In the genomic region with DNA sequence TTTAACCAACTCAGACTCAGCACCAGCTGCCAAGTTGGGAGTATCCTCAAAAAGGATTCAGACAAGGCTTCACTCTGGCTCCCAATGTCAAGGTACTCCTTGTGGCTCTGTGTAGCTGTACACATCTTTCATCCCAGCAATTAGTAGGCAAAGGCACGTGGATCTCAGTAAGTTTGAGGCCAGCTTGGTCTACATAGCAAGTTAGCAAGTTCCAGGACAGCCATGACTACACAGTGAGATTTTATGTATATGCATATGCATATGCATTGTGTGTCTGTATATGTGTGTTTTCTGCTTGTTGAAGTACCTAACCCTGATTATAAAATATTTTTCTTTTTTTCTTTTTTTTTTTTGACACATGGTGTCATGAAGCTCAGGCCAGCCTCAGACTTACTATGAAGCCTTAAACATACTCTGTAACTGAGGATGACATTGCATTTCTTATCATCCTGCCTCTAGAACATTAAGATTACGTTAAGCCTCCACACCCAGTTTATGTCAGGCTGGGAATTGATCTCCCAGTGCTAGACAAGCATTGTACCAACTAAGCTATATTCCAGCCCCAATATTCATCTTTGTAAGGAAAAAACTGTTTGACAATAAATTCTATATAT, we compare ENCODE assay signal across 30 mouse cellular contexts. TPM values are rescaled to one million over a fixed set of nuclear protein-coding genes. Genes with fewer than 3 reads are reported as not detected.
DNase-seq lines count a peak whose midpoint lies in the region; ATAC-seq and TF ChIP-seq lines count a peak whose summit lies in the region.
"Had no signal": no experiment of that assay in that cellular context is flagged by ENCODE, and none has a peak within 500 bp of the region (broad histone marks: within the 10 kb centered on the region; RNA-seq: fewer than 3 reads in every experiment).

No protein-coding gene starts in this region.

- TF ChIP-seq EP300 in liver, embryonic 14.5 days (IDR thresholded peaks at IDR 0.05; ENCODE audit: low read depth) = peak; percentile 48; the same call in 1 of the 2 replicates

- H3K4me3 ChIP-seq in G1E (ENCODE audit: low read depth, low read length) = no peak overlapping the region
- no peak overlapping the region for H3K4me3 ChIP-seq in liver, embryonic 14.5 days (ENCODE audit: insufficient read depth in 1 of 2, low read depth in 2 of 2, low read length in 2 of 2)
- H3K4me3 ChIP-seq: embryonic facial prominence, embryonic 12.5 days; heart, embryonic 13.5 days; midbrain, embryonic 10.5 days; myocyte; neural tube, embryonic 13.5 days had no signal

- no peaks in the 10 kb centered on the region for H3K36me3 ChIP-seq in G1E (replicated peaks)
- no peaks in the 10 kb centered on the region for H3K36me3 ChIP-seq in liver, embryonic 14.5 days (replicated peaks; ENCODE audit: control insufficient read depth, insufficient read depth, low read depth)
- H3K36me3 ChIP-seq: embryonic facial prominence, embryonic 12.5 days; heart, embryonic 13.5 days; midbrain, embryonic 10.5 days; neural tube, embryonic 13.5 days had no signal

- H3K4me2 ChIP-seq in liver, embryonic 14.5 days (ENCODE audit: low read depth) = peak overlapping the region; percentile 65
- H3K4me2 ChIP-seq: embryonic facial prominence, embryonic 12.5 days; heart, embryonic 13.5 days; neural tube, embryonic 13.5 days had no signal

- no peak for DNase-seq in G1E (ENCODE audit: low spot score)
- DNase-seq in c-Kit-negative CD71-positive TER-119-positive erythroid progenitor cells, embryonic 14.5 days (ENCODE audit: low read depth, low spot score) = peak; percentile 79
- DNase-seq in liver, embryonic 14.5 days (ENCODE audit: low read depth in 3 of 3, low spot score in 3 of 3) = peak; percentile 76 to 78 (median 76)
- DNase-seq in spleen, adult 12 weeks (ENCODE audit: low spot score) = no peak
- no peak for DNase-seq in adrenal gland, postnatal 25 days
- no peak for DNase-seq in layer of hippocampus, postnatal 25 days (ENCODE audit: extremely low spot score in 1 of 2, low spot score in 1 of 2)
- DNase-seq: adrenal gland, postnatal 10 days; B cell, adult 2 months; cerebellum, adult 11 months; cerebellum, postnatal 10 days; gastrocnemius, postnatal 14 days; heart, adult 11 months; heart, postnatal 14 days; kidney, adult 18-20 months; layer of hippocampus, postnatal 36 days; lung, adult 18-20 months; lung, postnatal 10 days; right cerebral cortex, postnatal 4 days; thymus, adult 2 months had no signal

- ATAC-seq in G1E (ENCODE audit: extremely low read depth, insufficient number of reproducible peaks, low FRiP score, poor library complexity, severe bottlenecking) = peak; percentile 51; the same call in 1 of the 2 replicates
- ATAC-seq in erythroid progenitor cell, adult 5-6 weeks (replicated peaks; ENCODE audit: low FRiP score, poor library complexity, severe bottlenecking) = peak; percentile 90
- peak; percentile 91 for ATAC-seq in liver, embryonic 14.5 days (ENCODE audit: insufficient read depth)
- ATAC-seq in CD4-positive, CD25-positive, alpha-beta regulatory T cell, adult 4 months = no peak
- ATAC-seq: forebrain, embryonic 16.5 days; hindbrain, postnatal 0 days; midbrain, embryonic 16.5 days had no signal

- peak overlapping the region; percentile 47 for H3K9ac ChIP-seq in liver, embryonic 14.5 days (replicated peaks)
- H3K9ac ChIP-seq: embryonic facial prominence, embryonic 12.5 days; heart, embryonic 13.5 days; neural tube, embryonic 13.5 days had no signal

- 19% methylated on average over 2 of the region's 2 CpGs for WGBS in liver, embryonic 14.5 days (ENCODE audit: insufficient replicate concordance)

- H3K27ac ChIP-seq in liver, embryonic 14.5 days = peak overlapping the region; percentile 88
- H3K27ac ChIP-seq: embryonic facial prominence, embryonic 12.5 days; heart, embryonic 13.5 days; hindbrain, postnatal 0 days; kidney, postnatal 0 days; midbrain, embryonic 10.5 days; neural tube, embryonic 13.5 days had no signal

- H3K4me1 ChIP-seq in G1E (ENCODE audit: insufficient read depth, low read depth, low read length) = peaks cover 53% of the 10 kb centered on the region
- H3K4me1 ChIP-seq in liver, embryonic 14.5 days (replicated peaks; ENCODE audit: control insufficient read depth in 2 of 2, insufficient read depth in 2 of 2, low read length in 1 of 2) = peaks cover 55 to 58% of the 10 kb centered on the region in 2 experiments
- H3K4me1 ChIP-seq: embryonic facial prominence, embryonic 12.5 days had no signal

- TF ChIP-seq CTCF in G1E (IDR thresholded peaks at IDR 0.05; ENCODE audit: low read depth, low read length) = no peak
- TF ChIP-seq CTCF in liver, embryonic 14.5 days (IDR thresholded peaks at IDR 0.05; ENCODE audit: low read depth) = no peak

- H3K9me3 ChIP-seq in G1E (replicated peaks) = no peaks in the 10 kb centered on the region
- H3K9me3 ChIP-seq in liver, embryonic 14.5 days (ENCODE audit: control insufficient read depth, low read length) = no peaks in the 10 kb centered on the region
- H3K9me3 ChIP-seq: embryonic facial prominence, embryonic 12.5 days; midbrain, embryonic 10.5 days; neural tube, embryonic 13.5 days had no signal

- H3K27me3 ChIP-seq in G1E (ENCODE audit: insufficient read depth, low read length) = no peaks in the 10 kb centered on the region
- no peaks in the 10 kb centered on the region for H3K27me3 ChIP-seq in liver, embryonic 14.5 days (ENCODE audit: control insufficient read depth, insufficient read depth, low read length)
- H3K27me3 ChIP-seq: embryonic facial prominence, embryonic 12.5 days; heart, embryonic 13.5 days; neural tube, embryonic 13.5 days had no signal

RNA-seq across cellular contexts. Expression of a gene that starts 23.2 kb away (rescaled TPM):
- total RNA-seq in G1E (2014; fragmentation: Nextera tagmentation) (296 and 321 TPM in 2 replicates), G1E (2017) (182 and 214 TPM in 2 replicates)
- 6.8 and 9.5 TPM in 2 replicates for polyA plus RNA-seq in G1E (2012)
- 13.7 and 24.7 TPM in 2 replicates for total RNA-seq in erythroid progenitor cell, adult 5-6 weeks (2015; ENCODE audit: low replicate concordance)
- 22.9 and 25.8 TPM in 2 replicates for total RNA-seq in erythroid progenitor cell, adult 5-6 weeks (2017; ENCODE audit: low replicate concordance)
- 7.2 and 14.8 TPM in 2 replicates for polyA plus RNA-seq in liver, embryonic 14.5 days (2012; rRNA removed)
- polyA plus RNA-seq in liver, embryonic 14.5 days (2014; fragmentation: Nextera tagmentation; extraction: Ambion mirVana) = 37.1 and 41.9 TPM in 2 replicates
- 56.0 and 65.4 TPM in 2 replicates for total RNA-seq in adrenal gland, postnatal 25 days (2021)
- 10 to 100 TPM; 39.1 to 39.3 TPM for total RNA-seq in layer of hippocampus, postnatal 25 days (2021)
- polyA plus RNA-seq in CD4-positive, CD25-positive, alpha-beta regulatory T cell, adult 4 months (2017; shearing (Covaris generic)) = 10 to 100 TPM; 77.4 to 90.5 TPM

Comparison
In these comparisons a context has a peak if more than half of its experiments do, and no peak if none do; other contexts are left out.
1. DNase-seq: peak in c-Kit-negative CD71-positive TER-119-positive erythroid progenitor cells, embryonic 14.5 days (single experiment) and liver, embryonic 14.5 days (3 of 3); none in G1E (single experiment), spleen, adult 12 weeks (single experiment), adrenal gland, postnatal 25 days (single experiment) and layer of hippocampus, postnatal 25 days (0 of 2).